Mouse (Mus musculus) hindbrain, embryonic 15.5 days (tissue): ENCODE data around the gene Ago3. TPM values are rescaled to one million over a fixed set of nuclear protein-coding genes. Genes with fewer than 3 reads are reported as not detected.
A peak's percentile ranks its signal among the peaks of the same experiment; 100 is the strongest.

ENCODE experiments used
- ATAC-seq: fragments of 200-750 bp; cut with Nextera tagmentation; 2 replicates; pipeline ENCODE4 v1.8.0; 2017; ENCODE audit warnings: low read depth, moderate number of reproducible peaks, moderate TSS enrichment; ENCODE audit not compliant: low FRiP score
- H3K27ac ChIP-seq: fragments of 300-500 bp; sonication (generic); replicated peaks from 2 replicates; pipeline ENCODE4 v1.5.1; 2015; ENCODE audit warnings: mild to moderate bottlenecking, inconsistent platforms
- H3K27me3 ChIP-seq: fragments of 300-500 bp; sonication (generic); 2 replicates; pipeline ENCODE4 v1.6.1; 2015; ENCODE audit warnings: control low read depth, inconsistent platforms
- H3K36me3 ChIP-seq: fragments of 300-500 bp; sonication (generic); 2 replicates; pipeline ENCODE4 v1.6.1; 2015; ENCODE audit warnings: control low read depth, inconsistent platforms
- H3K4me1 ChIP-seq: fragments of 300-500 bp; sonication (generic); replicated peaks from 2 replicates; pipeline ENCODE4 v1.6.1; 2015; ENCODE audit warnings: control low read depth, inconsistent platforms
- H3K4me2 ChIP-seq: fragments of 300-500 bp; sonication (generic); 2 replicates; pipeline ENCODE4 v1.6.1; 2015; ENCODE audit warnings: moderate library complexity, mild to moderate bottlenecking, inconsistent platforms
- H3K4me3 ChIP-seq: fragments of 300-500 bp; sonication (generic); 2 replicates; pipeline ENCODE4 v1.5.1; 2015; ENCODE audit warnings: mild to moderate bottlenecking, inconsistent platforms
- H3K9ac ChIP-seq: fragments of 300-500 bp; sonication (generic); 2 replicates; pipeline ENCODE4 v1.6.1; 2015; ENCODE audit warnings: inconsistent platforms
- H3K9me3 ChIP-seq: fragments of 300-500 bp; sonication (generic); 2 replicates; pipeline ENCODE4 v1.6.1; 2016; ENCODE audit warnings: control low read depth, inconsistent platforms
- WGBS: fragments of 180-500 bp; shearing (Covaris S2); methylation state at CpG from one replicate; pipeline ENCODE4 v1.1.7; 2015; 5-methylcytosine and 5-hydroxymethylcytosine counted together
- polyA plus RNA-seq: library from polyadenylated mRNA; unstranded; fragments of >200 nt; fragmentation: Nextera tagmentation; extraction: Ambion mirVana; gene quantifications from 2 replicates; pipeline ENCODE4 v1.2.1, GENCODE M21; 2015

Ago3 gene
- polyA plus RNA-seq, 1 experiment from 2014 or later, result 15.5 TPM

DNA sequence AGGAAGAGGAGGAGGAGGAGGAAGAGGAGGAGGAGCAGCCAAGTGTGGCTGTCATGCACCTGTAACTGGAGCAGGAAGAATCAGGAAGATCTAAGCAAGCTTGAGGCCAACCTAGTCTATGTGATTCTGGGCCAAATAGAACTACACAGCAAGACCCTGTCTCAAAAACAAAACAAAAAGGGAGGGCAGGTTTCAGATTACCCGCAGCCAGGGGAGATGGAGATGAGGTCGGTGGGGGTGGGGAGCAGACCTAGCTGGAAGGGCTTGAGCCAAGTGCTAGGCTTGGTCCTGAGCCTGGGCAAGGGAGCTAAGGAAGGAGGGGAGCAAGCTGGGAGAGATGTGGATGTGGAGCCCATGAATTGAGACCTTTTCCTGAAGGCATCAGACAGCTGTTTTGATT lies 122.5 kb downstream of the Ago3 start:
- no peak overlapping the region for H3K4me3 ChIP-seq
- WGBS, result 7% methylated on average over 2 of the region's 2 CpGs

DNA sequence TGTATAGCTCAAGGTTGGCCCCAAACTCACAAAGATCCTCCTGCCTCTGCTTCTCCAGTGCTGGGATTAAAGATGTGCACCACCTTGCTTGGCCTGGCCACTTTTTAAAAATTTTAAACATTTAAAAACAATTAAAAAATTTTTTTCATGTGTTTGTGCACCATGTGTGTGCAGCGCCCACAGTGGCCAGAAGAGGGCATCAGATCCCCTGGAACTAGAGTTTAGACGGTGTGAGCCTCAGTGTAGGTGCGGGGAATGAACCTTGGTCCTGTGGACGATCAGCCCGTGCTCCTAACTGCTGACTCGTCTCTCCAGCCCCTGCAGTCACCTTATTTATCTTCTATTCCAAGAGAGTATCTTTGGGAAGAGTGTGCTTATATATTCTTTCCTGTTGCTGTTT lies 123.3 kb downstream of the Ago3 start:
- no peak overlapping the region for H3K27ac ChIP-seq
- 91% methylated on average over 6 of the region's 6 CpGs for WGBS
- no peaks in the 10 kb centered on the region for H3K36me3 ChIP-seq
- H3K27me3 ChIP-seq, result peaks cover 29% of the 10 kb centered on the region
- ATAC-seq, result no peak
- H3K4me1 ChIP-seq, result peaks cover 19% of the 10 kb centered on the region
- H3K4me2 ChIP-seq, result no peak overlapping the region
- H3K9ac ChIP-seq, result no peak overlapping the region
- no peaks in the 10 kb centered on the region for H3K9me3 ChIP-seq
- H3K4me3 ChIP-seq, result no peak overlapping the region

More for the DNA sequence above, 122.5 kb downstream of the Ago3 start:
- no peak overlapping the region for H3K4me2 ChIP-seq
- no peak overlapping the region for H3K27ac ChIP-seq
- no peak overlapping the region for H3K9ac ChIP-seq
- no peaks in the 10 kb centered on the region for H3K9me3 ChIP-seq
- H3K36me3 ChIP-seq, result no peaks in the 10 kb centered on the region
- H3K4me1 ChIP-seq, result peaks cover 11% of the 10 kb centered on the region
- no peak for ATAC-seq
- H3K27me3 ChIP-seq, result peaks cover 22% of the 10 kb centered on the region

DNA sequence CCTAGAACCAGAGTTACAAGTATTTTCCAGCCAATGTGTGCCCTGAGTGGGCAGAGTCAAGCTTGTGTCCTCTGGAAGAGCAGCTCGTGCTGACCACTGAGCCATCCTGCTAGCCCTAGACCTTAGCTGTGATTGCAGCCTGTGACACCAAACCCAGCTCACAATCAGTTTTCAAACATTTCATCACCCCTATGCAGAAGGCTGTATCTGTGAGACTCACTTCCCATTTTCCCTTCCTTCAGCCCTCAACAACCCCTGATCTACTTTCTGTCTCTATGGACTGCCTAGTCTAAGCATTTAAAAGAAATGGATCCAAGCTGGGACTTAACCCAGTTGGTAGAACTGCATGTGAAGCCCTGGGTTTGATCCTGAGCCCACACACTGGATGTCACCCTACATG lies 123.9 kb downstream of the Ago3 start:
- Histone ChIP-seq H3K4me2 (no peak overlapping the region), H3K9me3 (no peaks in the 10 kb centered on the region), H3K36me3 (no peaks in the 10 kb centered on the region), H3K27me3 (peaks cover 36% of the 10 kb centered on the region), H3K27ac (no peak overlapping the region), H3K4me1 (peaks cover 24% of the 10 kb centered on the region), H3K9ac (no peak overlapping the region), H3K4me3 (no peak overlapping the region)
- 94% methylated on average over 1 of the region's 1 CpGs for WGBS
- no peak for ATAC-seq

DNA sequence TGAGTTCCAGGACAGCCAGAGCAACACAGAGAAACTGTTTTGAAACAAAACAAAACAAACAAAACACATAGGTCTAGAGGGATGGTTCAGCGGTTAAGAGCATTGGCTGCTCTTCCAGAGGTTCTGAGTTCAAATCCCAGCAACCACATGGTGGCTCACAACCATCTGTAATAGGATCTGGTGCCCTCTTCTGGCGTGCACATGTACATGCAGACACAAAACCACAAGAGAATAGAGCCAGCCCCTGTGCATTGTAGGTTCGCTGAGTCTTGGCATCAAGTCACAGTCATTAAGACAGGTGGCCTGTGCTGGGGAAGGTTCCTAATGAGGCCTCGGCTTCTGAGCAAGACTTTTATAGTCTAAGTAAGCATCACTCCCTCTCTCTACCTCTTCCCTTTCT lies 125.5 kb downstream of the Ago3 start:
- Histone ChIP-seq H3K4me2 (no peak overlapping the region), H3K9me3 (no peaks in the 10 kb centered on the region), H3K4me1 (peaks cover 17% of the 10 kb centered on the region), H3K27me3 (peaks cover 51% of the 10 kb centered on the region), H3K4me3 (no peak overlapping the region), H3K9ac (no peak overlapping the region), H3K36me3 (no peaks in the 10 kb centered on the region), H3K27ac (no peak overlapping the region)
- WGBS, result 57% methylated on average over 4 of the region's 4 CpGs
- no peak for ATAC-seq

DNA sequence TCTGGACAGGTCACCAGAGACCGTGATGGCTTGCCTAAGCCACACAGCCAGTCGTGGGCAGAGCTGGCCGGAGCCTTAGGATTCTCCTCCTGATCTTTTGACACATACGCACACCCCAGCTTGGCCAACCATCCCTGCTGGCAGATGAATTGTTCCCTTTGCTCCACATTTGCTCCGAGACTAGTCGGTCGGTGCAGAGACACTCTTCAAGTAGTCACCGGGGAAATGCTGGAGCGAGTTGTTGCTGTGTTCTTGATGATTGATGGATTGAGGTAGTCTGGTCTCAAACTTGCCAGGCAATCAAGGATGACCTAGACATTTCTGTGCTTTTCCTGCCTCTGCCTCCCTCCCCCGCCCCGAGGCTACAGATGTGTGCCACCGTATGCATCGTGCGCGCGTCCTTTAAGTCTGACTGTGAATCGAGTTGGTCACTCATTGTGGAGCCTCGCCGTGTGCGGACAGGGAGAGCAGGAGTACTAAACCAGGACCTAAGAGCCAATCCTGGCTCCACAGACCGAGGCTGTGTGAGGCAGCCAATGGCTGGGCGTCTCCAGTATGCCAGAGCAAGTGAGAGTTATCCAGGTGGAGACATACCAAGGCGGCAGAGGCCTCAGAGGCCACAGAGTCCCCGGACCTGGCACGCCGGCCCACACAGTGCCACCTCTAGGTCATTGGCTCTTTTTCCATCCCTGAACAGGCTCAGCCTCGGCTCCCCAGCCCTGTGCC lies 127.6 kb downstream of the Ago3 start:
- ATAC-seq, result peak; percentile 46; the same call in 1 of the 2 replicates
- peaks cover 24% of the 10 kb centered on the region for H3K4me1 ChIP-seq
- 0 out of 2 replicates have a peak overlapping the region, but pooled peaks have one; percentile 18 for H3K9ac ChIP-seq
- 3% methylated on average over 27 of the region's 27 CpGs for WGBS
- H3K4me3 ChIP-seq, result peak overlapping the region; percentile 24
- no peak overlapping the region for H3K27ac ChIP-seq
- no peaks in the 10 kb centered on the region for H3K36me3 ChIP-seq
- H3K9me3 ChIP-seq, result no peaks in the 10 kb centered on the region
- peak overlapping the region; percentile 51 for H3K4me2 ChIP-seq
- H3K27me3 ChIP-seq, result peaks cover 63% of the 10 kb centered on the region

DNA sequence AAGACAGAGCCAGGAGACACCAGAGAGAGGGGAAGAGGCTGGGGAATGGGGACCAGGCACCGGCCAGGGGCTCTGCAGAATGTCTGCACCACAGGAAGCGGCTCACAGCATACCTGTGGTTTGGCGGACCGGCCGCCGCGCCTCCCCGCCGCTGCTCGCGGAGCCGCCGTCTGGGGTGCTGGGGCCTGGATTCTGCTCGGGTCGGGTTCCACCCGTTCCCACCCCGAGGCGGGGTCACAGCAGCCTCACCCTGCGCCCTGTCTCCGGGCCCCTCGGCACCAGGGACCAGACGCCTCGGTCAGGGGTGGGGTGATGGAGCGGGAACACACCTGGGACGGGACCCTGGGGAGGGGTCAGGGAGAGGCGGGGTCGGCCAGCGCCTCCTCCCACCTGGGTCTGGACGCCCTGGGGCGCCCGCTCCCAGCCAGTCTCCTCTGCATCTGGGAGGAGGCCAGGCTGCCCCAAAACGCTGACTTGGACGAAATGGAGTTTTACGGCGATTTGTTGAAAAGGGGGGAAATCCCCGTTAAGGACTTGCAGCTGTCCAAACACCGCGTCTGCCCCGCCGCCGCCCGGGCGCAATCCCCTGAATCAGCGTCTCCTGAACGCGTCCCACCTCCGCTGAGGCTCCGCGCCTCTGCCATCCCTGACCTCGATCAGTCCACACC lies 128.3 kb downstream of the Ago3 start:
- peaks cover 68% of the 10 kb centered on the region for H3K27me3 ChIP-seq
- WGBS, result 2% methylated on average over 50 of the region's 50 CpGs
- no peak for ATAC-seq
- H3K4me3 ChIP-seq, result peak overlapping the region; percentile 24
- H3K9ac ChIP-seq, result 0 out of 2 replicates have a peak overlapping the region, but pooled peaks have one; percentile 18
- peak overlapping the region; percentile 51 for H3K4me2 ChIP-seq
- H3K27ac ChIP-seq, result no peak overlapping the region
- peaks cover 30% of the 10 kb centered on the region for H3K4me1 ChIP-seq
- H3K36me3 ChIP-seq, result no peaks in the 10 kb centered on the region
- H3K9me3 ChIP-seq, result no peaks in the 10 kb centered on the region

DNA sequence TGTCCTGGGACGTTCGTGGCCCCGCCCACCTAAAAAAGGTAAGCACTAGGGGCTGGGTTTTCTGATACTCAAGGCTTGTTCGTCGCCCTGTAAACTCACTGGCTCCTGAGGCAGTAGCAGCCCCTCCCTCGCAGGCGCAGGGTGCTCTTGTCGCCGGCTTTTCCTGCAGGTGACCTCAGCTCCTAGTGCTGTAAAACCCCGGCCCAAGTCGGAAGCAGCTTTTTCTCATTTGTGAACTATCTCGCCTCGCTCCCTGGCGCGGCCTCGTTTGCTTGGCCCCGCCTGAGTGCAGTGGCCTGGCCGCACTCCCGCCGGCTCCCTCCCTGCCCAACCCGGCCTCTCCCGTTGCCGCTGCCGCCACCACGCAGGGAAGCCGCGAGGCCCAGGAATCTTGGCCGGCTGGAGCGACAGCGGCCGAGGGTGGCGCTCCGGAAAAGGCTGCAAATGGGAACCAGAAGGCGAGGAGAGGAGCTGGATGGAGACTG lies 132.7 kb downstream of the Ago3 start:
- WGBS, result under 1% methylated on average over 34 of the region's 34 CpGs

DNA sequence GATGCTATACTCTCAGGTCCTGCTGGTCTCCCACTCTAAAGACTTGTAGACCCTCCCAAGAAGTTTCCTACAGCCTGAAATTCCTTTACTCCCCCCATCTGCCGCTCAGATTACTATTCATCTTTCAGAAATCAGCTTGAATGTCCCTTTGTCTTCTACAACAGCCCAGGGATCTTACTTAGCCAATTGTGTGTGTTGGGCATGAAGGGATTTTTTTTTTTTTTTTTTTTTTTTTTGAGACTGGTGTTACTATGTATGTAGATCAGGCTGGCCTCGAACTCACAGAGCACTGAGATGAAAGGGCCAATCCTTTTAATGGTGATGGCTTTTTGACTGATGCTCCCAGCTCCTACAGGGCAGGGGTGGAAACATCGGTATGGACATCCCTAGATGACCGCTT lies 133.4 kb downstream of the Ago3 start:
- Histone ChIP-seq H3K9me3 (no peaks in the 10 kb centered on the region), H3K36me3 (no peaks in the 10 kb centered on the region), H3K4me2 (0 out of 2 replicates have a peak overlapping the region, but pooled peaks have one; percentile 66), H3K4me3 (no peak overlapping the region), H3K27me3 (peaks cover 54% of the 10 kb centered on the region), H3K4me1 (peaks cover 17% of the 10 kb centered on the region), H3K9ac (no peak overlapping the region), H3K27ac (no peak overlapping the region)
- ATAC-seq, result no peak
- whole genome bisulfite sequencing, result 40% methylated on average over 4 of the region's 4 CpGs

More for the DNA sequence above, 132.7 kb downstream of the Ago3 start:
- H3K4me2 ChIP-seq, result peak overlapping the region; percentile 66
- H3K4me1 ChIP-seq, result peaks cover 24% of the 10 kb centered on the region
- no peak overlapping the region for H3K27ac ChIP-seq
- H3K9ac ChIP-seq, result peak overlapping the region; percentile 44
- peak; percentile 47 for ATAC-seq
- H3K4me3 ChIP-seq, result peak overlapping the region; percentile 32
- peaks cover 61% of the 10 kb centered on the region for H3K27me3 ChIP-seq
- no peaks in the 10 kb centered on the region for H3K9me3 ChIP-seq
- H3K36me3 ChIP-seq, result no peaks in the 10 kb centered on the region

DNA sequence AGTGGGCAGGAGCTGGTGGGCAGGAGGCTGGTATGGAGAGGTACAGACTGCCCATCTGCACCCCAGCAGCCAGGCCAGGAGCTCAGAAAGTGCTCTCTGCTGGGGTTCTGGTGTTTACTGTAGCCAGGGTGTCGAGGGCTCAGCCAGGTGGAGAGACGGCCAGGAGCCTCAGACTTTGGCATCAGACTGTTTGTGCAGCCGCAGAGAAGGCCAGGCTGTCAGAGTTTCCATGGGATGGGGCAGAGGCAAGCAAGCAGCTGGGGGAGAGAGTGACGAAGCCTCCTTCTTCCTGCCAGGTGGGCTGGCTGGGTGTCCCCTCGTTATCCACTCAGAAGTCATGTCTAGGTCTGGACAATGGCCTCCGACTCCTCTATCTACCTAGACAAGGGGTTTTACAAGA lies 134.2 kb downstream of the Ago3 start:
- Histone ChIP-seq H3K27me3 (peaks cover 46% of the 10 kb centered on the region), H3K4me1 (peaks cover 13% of the 10 kb centered on the region), H3K4me2 (no peak overlapping the region), H3K27ac (no peak overlapping the region), H3K9ac (no peak overlapping the region), H3K4me3 (no peak overlapping the region), H3K9me3 (no peaks in the 10 kb centered on the region), H3K36me3 (no peaks in the 10 kb centered on the region)
- 77% methylated on average over 6 of the region's 6 CpGs for WGBS
- ATAC-seq, result no peak

DNA sequence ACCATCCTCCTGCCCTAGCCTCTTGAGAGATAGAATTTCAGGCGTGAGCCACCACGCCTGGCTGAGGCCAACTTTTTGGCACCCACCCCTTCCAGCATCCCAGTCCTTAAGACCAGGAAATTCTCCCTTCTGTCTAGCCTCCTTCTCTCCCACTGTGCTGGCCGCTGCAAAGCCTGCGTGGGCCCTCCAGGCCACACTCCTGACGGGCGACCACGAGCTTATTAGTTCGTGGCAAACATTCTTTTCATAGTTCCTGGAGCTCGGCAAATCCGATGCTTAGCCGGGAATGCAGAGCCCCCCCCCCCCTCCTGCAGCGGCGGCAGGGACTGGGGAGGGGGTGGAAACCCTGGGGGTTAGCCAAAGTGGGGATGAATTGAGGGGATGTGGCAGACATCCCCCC lies 138.2 kb downstream of the Ago3 start:
- H3K27ac ChIP-seq, result no peak overlapping the region
- H3K4me2 ChIP-seq, result no peak overlapping the region
- no peak for ATAC-seq
- H3K9ac ChIP-seq, result no peak overlapping the region
- H3K4me3 ChIP-seq, result no peak overlapping the region
- peaks cover 49% of the 10 kb centered on the region for H3K27me3 ChIP-seq
- peaks cover 19% of the 10 kb centered on the region for H3K4me1 ChIP-seq
- 36% methylated on average over 13 of the region's 13 CpGs for WGBS
- no peaks in the 10 kb centered on the region for H3K9me3 ChIP-seq
- no peaks in the 10 kb centered on the region for H3K36me3 ChIP-seq

DNA sequence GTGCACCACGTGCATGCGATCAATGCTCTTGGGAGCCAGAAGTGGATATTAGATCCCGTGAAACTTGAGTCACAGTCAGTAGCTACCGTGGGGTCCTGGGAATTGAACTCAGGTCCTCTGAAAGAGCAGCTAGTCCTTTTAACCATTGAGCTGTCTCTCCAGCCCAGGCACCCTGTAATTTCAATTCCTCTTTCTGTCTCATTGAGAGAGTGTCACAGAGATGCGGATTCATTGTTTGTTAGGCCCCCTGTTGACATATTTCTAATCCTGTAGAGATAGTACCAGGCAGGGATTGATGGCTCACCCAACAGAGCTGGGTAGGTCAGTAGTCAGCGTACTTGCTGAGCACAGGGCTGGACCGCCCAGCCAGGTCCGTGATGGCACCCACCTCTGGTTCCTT lies 139.0 kb downstream of the Ago3 start:
- Histone ChIP-seq H3K4me1 (peaks cover 18% of the 10 kb centered on the region), H3K36me3 (no peaks in the 10 kb centered on the region), H3K4me3 (no peak overlapping the region), H3K9ac (no peak overlapping the region), H3K4me2 (no peak overlapping the region), H3K9me3 (no peaks in the 10 kb centered on the region), H3K27ac (no peak overlapping the region), H3K27me3 (peaks cover 47% of the 10 kb centered on the region)
- WGBS, result 79% methylated on average over 8 of the region's 8 CpGs
- no peak for ATAC-seq

DNA sequence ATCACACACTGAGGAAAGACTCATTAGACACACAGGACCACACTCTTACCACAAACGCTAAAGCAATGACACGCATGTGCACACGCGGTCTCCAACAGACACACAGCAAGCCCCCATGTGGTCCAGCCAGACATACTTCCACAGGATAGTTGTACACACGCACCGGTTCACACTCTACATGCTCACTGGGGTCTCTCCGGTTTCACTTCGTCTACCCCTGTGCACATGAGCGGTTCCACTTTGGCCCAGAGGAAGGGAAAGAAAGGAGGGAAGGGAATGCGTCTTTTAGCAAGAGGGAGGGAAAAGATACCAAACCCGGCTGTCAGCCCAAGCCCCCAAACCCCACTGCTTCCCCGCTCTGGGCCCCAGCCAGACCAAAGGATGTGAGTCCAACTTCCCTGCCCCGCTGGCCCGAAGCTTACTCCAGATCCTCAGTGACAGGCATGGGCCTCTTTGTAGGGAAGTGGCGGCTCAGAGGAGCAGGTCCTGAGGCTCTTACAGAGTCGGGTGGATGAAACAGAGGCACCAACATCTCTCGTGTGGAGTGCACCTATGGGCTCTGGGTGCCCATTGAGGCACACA lies 141.2 kb downstream of the Ago3 start:
- H3K27me3 ChIP-seq, result peaks cover 51% of the 10 kb centered on the region

More for the DNA sequence above, 141.2 kb downstream of the Ago3 start:
- no peaks in the 10 kb centered on the region for H3K9me3 ChIP-seq
- ATAC-seq, result no peak
- H3K27ac ChIP-seq, result no peak overlapping the region
- no peak overlapping the region for H3K9ac ChIP-seq
- 40% methylated on average over 17 of the region's 17 CpGs for WGBS
- no peaks in the 10 kb centered on the region for H3K36me3 ChIP-seq
- H3K4me3 ChIP-seq, result no peak overlapping the region
- H3K4me1 ChIP-seq, result peaks cover 18% of the 10 kb centered on the region
- peak overlapping the region; percentile 19; the same call in 1 of the 2 replicates for H3K4me2 ChIP-seq
